Mouse (Mus musculus): ENCODE data around the gene Hist1h2bg. TPM values are rescaled to one million over a fixed set of nuclear protein-coding genes. Genes with fewer than 3 reads are reported as not detected.

The Hist1h2bg gene
- total RNA-seq (2021), result 1 to 10 TPM; 2.9 to 7.6 TPM
- long read RNA-seq, experiment 1, result 0 reads
- long read RNA-seq, experiment 2, partial matches to known transcripts, result 0 of 1 reads
- long read RNA-seq, experiment 2, other reads (novel, unspliced or antisense), result 0 of 1 reads

GRCm38 (mm10) chr13:23571022-23571503 lies at the start of gene Hist1h2bg, which contains the start of gene Hist1h2ae:
Gene Hist1h2bg (plus strand): TSS chr13:23571396.
Gene Hist1h2ae (minus strand): TSS chr13:23571220.
- TF ChIP-seq CTCF (IDR thresholded peaks at IDR 0.05), result no peak
- intact Hi-C loops (cut with DNase I), result no loop called here
- DNase-seq, result peak; percentile 50
- H3K27ac ChIP-seq, result peak within 1 kb of the TSS; percentile 92
- H3K4me3 ChIP-seq, result peak within 1 kb of the TSS; percentile 70

- H3K27ac ChIP-seq, result no peak overlapping the region
- peak overlapping the region; percentile 47 for H3K4me3 ChIP-seq
- intact Hi-C loops (cut with DNase I), result loop anchor here (5.0 kb wide), 1 partner anchor 76 kb away; no protein-coding TSS in a partner anchor
- no peak for TF ChIP-seq CTCF (IDR thresholded peaks at IDR 0.05)
- DNase-seq, result peak; percentile 76
Measured at GRCm38 (mm10) chr13:23521703-23522102, 49.5 kb upstream of the Hist1h2bg start.

DNA sequence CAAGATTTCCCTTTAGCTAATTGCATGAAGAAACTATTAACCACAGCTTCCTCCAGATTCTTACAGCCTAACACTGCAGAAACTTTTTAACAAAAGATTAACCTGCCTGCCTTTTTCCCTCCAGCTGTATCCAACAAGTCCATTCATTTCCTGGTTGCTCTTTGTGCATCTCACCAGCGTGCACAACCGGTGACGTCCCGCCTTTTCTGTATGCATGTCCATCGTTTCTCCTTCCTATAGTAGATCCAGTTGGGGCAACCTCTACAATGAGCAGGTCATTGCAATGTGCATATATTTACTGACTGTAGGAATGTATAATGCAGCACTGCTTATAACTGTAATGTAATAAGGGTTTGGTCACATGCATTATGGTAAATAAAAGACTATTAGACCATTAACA lies 47.2 kb upstream of the Hist1h2bg start:
- no peak for TF ChIP-seq CTCF (IDR thresholded peaks at IDR 0.05)
- DNase-seq, result no peak
- Histone ChIP-seq H3K4me3 (no peak overlapping the region), H3K27ac (no peak overlapping the region)
- intact Hi-C loops (cut with DNase I), result loop anchor here (5.0 kb wide), 1 partner anchor 73 kb away; no protein-coding TSS in a partner anchor

GRCm38 (mm10) chr13:23524654-23525053 lies 46.5 kb upstream of the Hist1h2bg start:
- intact Hi-C loops (cut with DNase I), result loop anchor here (5.0 kb wide), 1 partner anchor 73 kb away; no protein-coding TSS in a partner anchor
- peak; percentile 97 for TF ChIP-seq CTCF (IDR thresholded peaks at IDR 0.05)
- Histone ChIP-seq H3K27ac (no peak overlapping the region), H3K4me3 (no peak overlapping the region)
- peak; percentile 76 for DNase-seq

DNA sequence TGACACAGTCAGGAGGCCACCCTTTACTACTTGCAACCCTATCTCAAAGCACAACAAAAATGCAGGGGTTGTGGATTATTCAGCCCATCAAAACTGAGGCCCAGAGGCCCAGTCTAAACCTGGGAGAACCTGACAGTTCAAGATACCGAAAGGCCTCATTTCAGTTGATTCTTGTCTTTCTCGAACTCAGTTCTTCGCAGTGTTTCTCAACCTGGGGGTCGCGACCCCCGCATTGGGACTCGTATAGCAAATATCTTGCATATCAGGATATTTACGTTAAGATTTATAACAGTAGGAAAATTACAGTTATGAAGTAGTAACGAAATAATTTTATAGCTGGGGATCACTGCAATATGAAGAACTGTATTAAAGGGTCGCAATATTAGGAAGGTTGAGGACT lies 45.3 kb upstream of the Hist1h2bg start:
- no peak for DNase-seq
- intact Hi-C loops (cut with DNase I), result no loop called here
- H3K27ac ChIP-seq, result no peak overlapping the region
- TF ChIP-seq CTCF (IDR thresholded peaks at IDR 0.05), result no peak
- peak overlapping the region; percentile 73 for H3K4me3 ChIP-seq

DNA sequence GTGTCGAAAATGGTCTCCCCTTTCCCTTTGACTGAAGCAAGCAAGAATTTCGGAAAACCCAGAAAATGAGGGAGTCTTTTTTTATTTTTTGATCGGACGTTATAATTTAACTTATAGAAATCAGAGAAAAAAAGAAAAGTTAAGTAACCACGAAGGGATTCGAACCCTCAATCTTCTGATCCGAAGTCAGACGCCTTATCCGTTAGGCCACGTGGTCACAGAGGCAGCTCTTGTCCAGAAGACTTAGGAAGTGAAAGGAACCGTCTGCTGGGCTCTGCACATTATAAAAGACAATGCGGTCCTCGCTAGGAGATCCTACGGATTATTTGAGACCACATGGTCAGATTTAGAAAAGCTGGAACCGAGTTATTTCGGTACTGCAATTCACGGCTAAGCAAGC lies 44.9 kb upstream of the Hist1h2bg start:
- peak; percentile 85 for DNase-seq
- peak overlapping the region; percentile 73 for H3K4me3 ChIP-seq
- no peak for TF ChIP-seq CTCF (IDR thresholded peaks at IDR 0.05)
- peak overlapping the region; percentile 20; the same call in 1 of the 2 replicates for H3K27ac ChIP-seq
- intact Hi-C loops (cut with DNase I), result no loop called here

GRCm38 (mm10) chr13:23529005-23529404 lies 42.2 kb upstream of the Hist1h2bg start:
- no peak for TF ChIP-seq CTCF (IDR thresholded peaks at IDR 0.05)
- Histone ChIP-seq H3K4me3 (no peak overlapping the region), H3K27ac (no peak overlapping the region)
- intact Hi-C loops (cut with DNase I), result no loop called here
- no peak for DNase-seq

DNA sequence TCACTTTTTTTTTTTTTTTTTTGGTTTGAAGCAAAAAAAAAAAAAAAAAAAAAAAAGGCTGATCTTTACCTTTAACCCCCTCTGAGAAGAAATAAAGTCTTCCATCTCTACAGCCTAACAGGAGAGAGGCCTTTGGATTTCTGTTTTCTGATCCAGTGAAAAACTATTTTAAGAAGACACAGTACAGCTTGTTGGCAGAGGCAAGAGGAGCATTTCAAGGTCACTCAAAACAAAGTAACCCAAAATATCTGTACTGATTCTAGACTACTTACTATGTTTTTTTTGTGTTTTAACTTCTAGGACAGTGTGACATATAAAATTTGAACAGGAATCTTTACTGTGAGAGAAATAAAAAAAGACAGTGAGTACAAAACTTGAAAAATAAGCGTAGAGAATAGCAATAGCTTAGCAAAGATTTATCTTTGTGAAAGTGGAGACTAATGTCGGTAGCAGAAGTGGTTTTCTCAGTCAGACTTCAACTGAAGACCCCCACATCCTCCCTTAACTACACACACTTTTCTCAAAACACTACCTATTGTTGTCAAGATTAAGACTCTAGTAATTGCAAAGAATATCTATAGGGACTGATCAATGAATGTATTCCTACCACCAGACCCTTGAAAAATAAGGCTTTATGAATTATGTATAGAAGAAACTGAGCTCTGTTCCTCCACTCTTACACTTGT lies 41.6 kb upstream of the Hist1h2bg start:
- intact Hi-C loops (cut with DNase I), result loop anchor here (5.0 kb wide), 2 partner anchors 53 to 1817 kb away; partner anchors contain the start of gene Hist1h4d
- Histone ChIP-seq H3K27ac (peak overlapping the region; percentile 95), H3K4me3 (peak overlapping the region; percentile 91)
- no peak for TF ChIP-seq CTCF (IDR thresholded peaks at IDR 0.05)
- no peak for DNase-seq

DNA sequence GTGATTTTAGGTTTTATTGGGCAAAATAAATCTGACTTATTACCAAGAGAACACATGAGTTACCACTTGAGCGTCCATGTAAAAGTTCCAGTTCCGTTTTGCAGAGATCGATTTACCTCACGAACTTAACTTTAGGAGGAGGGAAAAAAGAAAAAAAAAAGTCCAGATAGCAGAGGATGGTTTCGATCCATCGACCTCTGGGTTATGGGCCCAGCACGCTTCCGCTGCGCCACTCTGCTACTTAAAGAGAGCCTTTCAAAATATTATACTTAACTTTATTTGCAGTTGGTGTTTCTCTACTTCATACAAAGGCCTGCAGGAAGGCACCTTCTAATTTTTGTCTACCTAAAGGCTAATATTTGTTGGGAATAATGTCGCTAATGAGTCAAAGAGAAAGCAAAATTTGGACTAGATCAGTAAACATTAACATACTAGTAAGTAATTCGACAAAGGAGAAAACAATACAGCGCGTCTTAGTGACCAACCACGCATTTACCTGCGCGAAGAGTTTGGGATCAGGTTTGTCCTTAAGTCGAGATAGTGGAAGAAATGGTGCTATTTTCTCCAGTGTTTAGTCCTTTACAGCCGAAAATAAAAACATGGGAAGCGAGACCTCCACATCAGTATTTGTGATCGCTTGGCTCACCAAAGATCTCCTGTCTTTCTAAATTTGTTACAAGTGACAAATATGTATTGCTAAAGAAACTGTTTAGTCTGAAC lies 40.9 kb upstream of the Hist1h2bg start:
- TF ChIP-seq CTCF (IDR thresholded peaks at IDR 0.05), result no peak
- DNase-seq, result peak; percentile 59
- intact Hi-C loops (cut with DNase I), result loop anchor here (5.0 kb wide), 2 partner anchors 52 to 1818 kb away; partner anchors contain the start of gene Hist1h4d

GRCm38 (mm10) chr13:23530901-23531875 lies 40.0 kb upstream of the Hist1h2bg start, which contains the start of gene Hist1h4h:
Gene Hist1h4h (plus strand): TSS chr13:23531050.
- intact Hi-C loops (cut with DNase I), result loop anchor here (5.0 kb wide), 2 partner anchors 51 to 1819 kb away; partner anchors contain the start of gene Hist1h4d
- no peak for TF ChIP-seq CTCF (IDR thresholded peaks at IDR 0.05)
- DNase-seq, result peak; percentile 92
- H3K4me3 ChIP-seq, result peak within 1 kb of the TSS; percentile 91
- H3K27ac ChIP-seq, result peak within 1 kb of the TSS; percentile 95

More for the DNA sequence above, 40.9 kb upstream of the Hist1h2bg start:
- Histone ChIP-seq H3K4me3 (peak overlapping the region; percentile 91), H3K27ac (peak overlapping the region; percentile 95)
